Comparison of ENCODE assay signal across 8 mouse cellular contexts in the genomic region with DNA sequence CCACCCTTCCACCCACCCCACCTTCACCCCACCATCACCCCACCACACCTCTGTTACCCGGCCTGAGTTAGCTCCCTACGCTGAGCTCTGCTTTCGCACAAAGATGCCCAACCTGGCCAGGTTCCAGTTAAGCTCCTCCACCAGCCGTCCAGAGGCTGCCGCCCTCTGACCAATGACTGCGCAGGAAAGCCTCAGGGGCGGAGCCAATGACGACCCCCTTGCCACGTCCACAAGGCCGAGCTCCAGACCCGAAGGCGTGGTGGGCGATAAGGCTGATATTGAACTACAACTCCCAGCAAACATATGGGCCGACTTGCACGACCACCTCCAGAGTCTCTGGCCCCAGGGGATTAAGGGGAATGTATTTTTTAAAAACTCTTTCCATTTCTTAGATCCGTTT. TPM values are rescaled to one million over a fixed set of nuclear protein-coding genes. Genes with fewer than 3 reads are reported as not detected.
DNase-seq lines count a peak whose midpoint lies in the region; ATAC-seq and TF ChIP-seq lines count a peak whose summit lies in the region.

A gene (minus strand): TSS at position 174 of the 400 bp plus-strand sequence.

- under 1% methylated on average over 16 of the region's 16 CpGs for WGBS in embryonic facial prominence, embryonic 12.5 days
- under 1% methylated on average over 16 of the region's 16 CpGs for WGBS in lung, embryonic 16.5 days

- H3K4me2 ChIP-seq in embryonic facial prominence, embryonic 12.5 days (replicated peaks): peak within 1 kb of the TSS; percentile 73
- H3K4me2 ChIP-seq in lung, embryonic 16.5 days (ENCODE audit: low read depth, low read length): peak within 1 kb of the TSS; percentile 74

- peak within 1 kb of the TSS; percentile 41; the same call in 1 of the 2 replicates for H3K27ac ChIP-seq in ES-Bruce4 (ENCODE audit: insufficient read depth, low read length)
- H3K27ac ChIP-seq in embryonic facial prominence, embryonic 12.5 days: peak within 1 kb of the TSS; percentile 93
- peak within 1 kb of the TSS; percentile 81 for H3K27ac ChIP-seq in lung, embryonic 16.5 days (ENCODE audit: low read length)

- TF ChIP-seq POLR2A in ES-Bruce4 (IDR thresholded peaks at IDR 0.05; ENCODE audit: insufficient read depth, low read length): no peak

- TF ChIP-seq CTCF in ES-Bruce4 (IDR thresholded peaks at IDR 0.05; ENCODE audit: low read depth, low read length): no peak

- DNase-seq in NIH3T3 (ENCODE audit: low read depth): peak; percentile 99
- peak; percentile 85 to 89 for DNase-seq in heart, adult 9 months (ENCODE audit: low spot score in 2 of 2)
- DNase-seq in kidney, adult 8-10 months: peak; percentile 56 to 57
- DNase-seq in ovary, postnatal 14 days (ENCODE audit: low spot score): peak; percentile 87
- DNase-seq in right cerebral cortex, postnatal 36 days (ENCODE audit: low spot score in 2 of 2): no peak

- no peaks in the 10 kb centered on the region for H3K9me3 ChIP-seq in ES-Bruce4 (replicated peaks; ENCODE audit: control insufficient read depth, insufficient read depth, low read length, poor library complexity, severe bottlenecking)
- no peaks in the 10 kb centered on the region for H3K9me3 ChIP-seq in embryonic facial prominence, embryonic 12.5 days
- no peaks in the 10 kb centered on the region for H3K9me3 ChIP-seq in lung, embryonic 16.5 days (ENCODE audit: control insufficient read depth, low read length)

- H3K4me3 ChIP-seq in ES-Bruce4 (ENCODE audit: low read depth, low read length): peak within 1 kb of the TSS; percentile 79
- H3K4me3 ChIP-seq in embryonic facial prominence, embryonic 12.5 days: peak within 1 kb of the TSS; percentile 68
- H3K4me3 ChIP-seq in lung, embryonic 16.5 days (ENCODE audit: low read length): peak within 1 kb of the TSS; percentile 64

- H3K4me1 ChIP-seq in ES-Bruce4 (ENCODE audit: control insufficient read depth, insufficient read depth, low read length): peaks cover 6% of the 10 kb centered on the region
- H3K4me1 ChIP-seq in embryonic facial prominence, embryonic 12.5 days: peaks cover 34% of the 10 kb centered on the region; the same call in 1 of the 2 replicates
- peaks cover 20% of the 10 kb centered on the region for H3K4me1 ChIP-seq in lung, embryonic 16.5 days (replicated peaks; ENCODE audit: control insufficient read depth, insufficient read depth, low read length)

- H3K36me3 ChIP-seq in ES-Bruce4 (ENCODE audit: control insufficient read depth, insufficient read depth, low read length, poor library complexity, severe bottlenecking): no peaks in the 10 kb centered on the region
- peaks cover 27% of the 10 kb centered on the region for H3K36me3 ChIP-seq in embryonic facial prominence, embryonic 12.5 days
- peaks cover 16% of the 10 kb centered on the region for H3K36me3 ChIP-seq in lung, embryonic 16.5 days (ENCODE audit: control insufficient read depth, insufficient read depth, low read length)

- H3K27me3 ChIP-seq in ES-Bruce4 (ENCODE audit: control insufficient read depth, insufficient read depth, low read length, poor library complexity, severe bottlenecking): no peaks in the 10 kb centered on the region
- H3K27me3 ChIP-seq in embryonic facial prominence, embryonic 12.5 days: no peaks in the 10 kb centered on the region
- H3K27me3 ChIP-seq in lung, embryonic 16.5 days (ENCODE audit: control insufficient read depth, insufficient read depth, low read depth, low read length): no peaks in the 10 kb centered on the region

- ATAC-seq in embryonic facial prominence, embryonic 12.5 days (ENCODE audit: insufficient number of reproducible peaks, insufficient read depth, low FRiP score, low TSS enrichment): peak; percentile 86
- peak; percentile 98 for ATAC-seq in lung, embryonic 16.5 days (ENCODE audit: low read depth)

- TF ChIP-seq EP300 in ES-Bruce4 (IDR thresholded peaks at IDR 0.05; ENCODE audit: insufficient read depth, low read depth, low read length): no peak

- peak within 1 kb of the TSS; percentile 59 for H3K9ac ChIP-seq in ES-Bruce4 (ENCODE audit: low read depth, poor library complexity, severe bottlenecking)
- H3K9ac ChIP-seq in embryonic facial prominence, embryonic 12.5 days: peak within 1 kb of the TSS; percentile 80
- H3K9ac ChIP-seq in lung, embryonic 16.5 days (ENCODE audit: low read length): peak within 1 kb of the TSS; percentile 80

RNA-seq across cellular contexts. Expression of the gene that starts here (rescaled TPM):
- 66.7 and 88.2 TPM in 2 replicates for polyA plus RNA-seq in ES-Bruce4 (2011; ENCODE audit: insufficient read depth, insufficient read length, low read depth, missing spikeins)
- 302 and 306 TPM in 2 replicates for polyA plus RNA-seq in embryonic facial prominence, embryonic 12.5 days (2016; fragmentation: Nextera tagmentation; extraction: Ambion mirVana)
- 308 and 326 TPM in 2 replicates for polyA plus RNA-seq in lung, embryonic 16.5 days (2015; fragmentation: Nextera tagmentation; extraction: Ambion mirVana)

Comparison
In these comparisons a context has a peak if more than half of its experiments do, and no peak if none do; other contexts are left out.
1. H3K27ac ChIP-seq: peak in every context shown above with its lines; median percentile 93 in embryonic facial prominence, embryonic 12.5 days; 81 in lung, embryonic 16.5 days; 41 in ES-Bruce4.
2. DNase-seq: peak in NIH3T3 (single experiment), heart, adult 9 months (2 of 2), kidney, adult 8-10 months (2 of 2) and ovary, postnatal 14 days (single experiment); none in right cerebral cortex, postnatal 36 days (0 of 2).
3. Peak in every context shown above with its lines, with median percentiles within 50 percentile points of each other: H3K4me3 ChIP-seq and H3K9ac ChIP-seq.